Mouse (Mus musculus): ENCODE measurements around the gene Gfap. TPM values are rescaled to one million over a fixed set of nuclear protein-coding genes. Genes with fewer than 3 reads are reported as not detected.

Gene Gfap
- total RNA-seq, 2 experiments from 2014 or later: 0.16 to 0.23 TPM

DNA sequence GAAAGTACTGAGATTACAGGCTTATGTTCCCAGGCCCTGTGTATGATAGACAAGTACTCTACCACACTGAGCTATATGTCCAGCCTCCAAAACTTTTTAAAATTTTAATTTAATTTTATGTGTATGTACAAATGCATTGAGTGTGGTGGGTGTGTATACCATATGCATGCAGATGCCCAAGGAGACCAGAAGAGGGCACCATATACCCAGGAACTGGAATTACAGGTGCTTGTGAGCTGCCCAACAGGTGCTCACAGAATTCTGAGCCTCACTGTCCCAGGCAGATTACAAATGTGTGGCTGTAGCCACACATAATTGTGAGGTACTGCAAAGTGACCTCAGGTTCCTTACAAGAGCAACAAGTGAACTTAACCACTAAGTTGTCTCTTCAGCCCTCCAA lies 47.0 kb downstream of the Gfap start:
- intact Hi-C loops (cut with DNase I; ENCODE audit: low total_unique reads): loop anchor here (2.0 kb wide), 1 partner anchor 77 kb away; no protein-coding TSS in a partner anchor
- DNase-seq: no peak

GRCm38 (mm10) chr11:102851883-102852282 lies 48.8 kb downstream of the Gfap start:
- intact Hi-C loops (cut with DNase I; ENCODE audit: low total_unique reads): loop anchor here (2.0 kb wide), 1 partner anchor 75 kb away; no protein-coding TSS in a partner anchor

DNA sequence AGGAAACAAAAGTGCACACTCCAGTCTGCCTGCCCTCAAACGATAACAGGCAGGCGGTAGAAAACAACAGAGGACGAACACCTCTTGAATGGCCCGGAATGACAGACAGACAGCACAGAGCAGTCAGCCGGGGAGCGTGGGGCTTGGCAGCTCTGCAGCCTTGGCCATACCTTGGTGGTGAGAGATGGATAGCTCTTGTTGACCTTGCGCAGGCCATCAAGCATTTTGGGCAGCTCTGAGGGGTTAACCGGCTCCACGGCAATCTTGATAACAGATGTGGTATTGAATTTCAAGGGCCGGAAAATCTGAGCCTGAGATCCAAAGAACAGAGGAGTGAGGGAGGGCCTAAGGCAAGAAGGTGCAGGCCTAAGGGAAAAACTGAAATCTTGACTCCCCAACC lies 54.8 kb downstream of the Gfap start:
- intact Hi-C loops (cut with DNase I; ENCODE audit: low total_unique reads): no loop called here

More at GRCm38 (mm10) chr11:102851883-102852282, 48.8 kb downstream of the Gfap start:
- peak; percentile 73 for DNase-seq

DNA sequence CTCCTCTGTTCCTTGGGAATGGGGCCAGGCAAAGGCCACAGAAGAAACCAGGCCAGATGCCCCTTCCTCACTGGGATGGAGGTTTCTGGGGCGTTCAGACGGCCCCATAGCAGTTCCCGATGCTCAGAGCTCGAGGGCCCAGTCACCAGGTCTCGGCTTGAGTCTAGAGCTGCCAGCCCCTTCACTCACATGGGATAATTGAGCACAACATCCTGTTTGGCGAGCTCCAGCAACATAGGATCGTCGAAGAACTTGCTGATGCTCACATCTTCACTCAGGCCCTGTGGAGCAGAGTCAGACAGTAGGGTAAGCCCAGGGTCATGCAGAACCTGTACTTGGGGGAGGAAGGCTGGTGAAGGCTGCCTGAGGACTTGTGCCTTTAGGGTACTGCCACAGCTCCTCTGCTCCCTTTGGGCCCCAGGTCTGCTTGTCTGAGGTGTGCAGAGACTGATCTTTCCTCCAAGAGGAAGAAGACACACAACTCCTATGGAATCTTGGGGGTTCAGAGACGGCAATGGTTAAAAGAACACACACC lies 62.0 kb downstream of the Gfap start:
- intact Hi-C loops (cut with DNase I; ENCODE audit: low total_unique reads): no loop called here
- no peak for DNase-seq

More for the DNA sequence above, 54.8 kb downstream of the Gfap start:
- no peak for DNase-seq

DNA sequence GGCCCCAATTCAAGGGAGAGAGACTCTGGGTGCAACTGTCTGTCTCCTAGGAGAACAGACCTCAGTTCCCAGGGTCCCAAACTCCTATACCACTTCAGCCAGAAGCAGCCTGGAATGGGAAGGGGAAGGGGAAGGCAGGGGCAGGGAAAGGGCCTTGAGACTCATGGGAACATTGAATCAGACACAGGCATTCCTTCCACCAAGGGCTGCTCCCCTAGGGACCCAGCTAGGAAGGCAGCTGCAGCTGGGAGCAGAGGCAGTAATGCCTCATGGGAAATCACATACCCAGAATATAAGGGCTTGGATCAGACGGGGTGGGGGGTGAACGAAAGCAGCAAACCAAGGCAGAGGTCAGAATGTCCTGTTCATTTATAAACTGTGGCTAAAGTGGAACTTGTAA lies 62.6 kb downstream of the Gfap start:
- no peak for DNase-seq

DNA sequence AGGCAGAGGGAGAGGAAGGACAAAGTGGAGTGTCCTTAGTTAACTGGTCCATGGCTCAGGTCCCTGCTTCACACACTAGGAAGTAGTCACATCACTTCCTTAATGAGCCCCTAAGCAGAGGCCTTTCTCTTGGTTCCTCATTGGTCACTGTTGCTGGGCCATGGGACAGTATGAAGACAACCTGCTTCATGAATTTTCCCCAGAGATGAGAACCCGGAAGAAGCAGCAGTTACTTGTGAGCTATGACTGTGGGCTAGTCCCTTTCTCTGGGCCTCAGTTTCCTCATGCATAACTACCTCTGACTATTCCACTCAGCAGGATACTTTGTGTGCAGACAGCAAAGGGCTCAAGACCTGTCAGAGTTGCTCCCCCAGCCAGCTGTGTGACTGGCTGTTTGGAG lies 63.3 kb downstream of the Gfap start:
- intact Hi-C loops (cut with DNase I; ENCODE audit: low total_unique reads): no loop called here
- DNase-seq: no peak

More for the DNA sequence above, 62.6 kb downstream of the Gfap start:
- intact Hi-C loops (cut with DNase I; ENCODE audit: low total_unique reads): no loop called here

Other genes with a start within 250 kb of the Gfap start
- not detected for gene Meioc, start 237.2 kb downstream of the Gfap start, total RNA-seq (2021)
- 10 to 100 TPM; 80.4 to 84.6 TPM for gene Ccdc43, start 203.1 kb downstream of the Gfap start, total RNA-seq (2021)
- gene Adam11, start 139.5 kb downstream of the Gfap start, total RNA-seq (2021): 1 to 10 TPM in 1 of 2 experiments, under 1 TPM in 1; 0.84 to 1.4 TPM
- gene Gjc1, start 81.2 kb downstream of the Gfap start, total RNA-seq (2021): 10 to 100 TPM; 15.2 to 17.9 TPM
- 1 to 10 TPM; 4.8 to 8.3 TPM for gene Higd1b, start 65.1 kb downstream of the Gfap start, total RNA-seq (2021)
- 10 to 100 TPM; 31.1 to 31.7 TPM for gene Eftud2, start 19.9 kb downstream of the Gfap start, total RNA-seq (2021)
- not detected for gene Ccdc103, start 19.7 kb downstream of the Gfap start, total RNA-seq (2021)
- gene Fam187a, start 15.7 kb downstream of the Gfap start, total RNA-seq (2021): not detected
- 1 to 10 TPM; 1.8 to 2.0 TPM for gene Kif18b, start 24.2 kb upstream of the Gfap start, total RNA-seq (2021)
- under 1 TPM; 0.20 to 0.41 TPM for gene C1ql1, start 45.8 kb upstream of the Gfap start, total RNA-seq (2021)
- gene Nmt1, start 127.3 kb upstream of the Gfap start, total RNA-seq (2021): 10 to 100 TPM; 42.8 to 44.0 TPM
- gene Dcakd, start 127.4 kb upstream of the Gfap start, total RNA-seq (2021): 10 to 100 TPM; 22.8 to 30.0 TPM
- 1 to 10 TPM; 4.5 TPM for gene Plcd3, start 200.7 kb upstream of the Gfap start, total RNA-seq (2021)
- gene Acbd4, start 200.8 kb upstream of the Gfap start, total RNA-seq (2021): 10 to 100 TPM; 30.0 to 35.7 TPM
- 10 to 100 TPM; 20.7 to 21.5 TPM for gene Hexim1, start 215.3 kb upstream of the Gfap start, total RNA-seq (2021)
- gene Hexim2, start 231.5 kb upstream of the Gfap start, total RNA-seq (2021): 1 to 10 TPM; 2.7 to 3.8 TPM

Measured in gastrocnemius, postnatal 14 days (tissue).